ENCODE assay signal across 19 mouse cellular contexts in genomic region chr12:13810155-13810515, GRCm38 (mm10).
A peak's percentile ranks its signal among the peaks of the same experiment; 100 is the strongest.
DNase-seq lines count a peak whose midpoint lies in the region; ATAC-seq and TF ChIP-seq lines count a peak whose summit lies in the region.
"Had no signal": no experiment of that assay in that cellular context is flagged by ENCODE, and none has a peak within 500 bp of the region (broad histone marks: within the 10 kb centered on the region; RNA-seq: fewer than 3 reads in every experiment).

No protein-coding gene starts in this region.

- intact Hi-C loops in left cerebral cortex, postnatal 4 days (cut with DNase I) = no loop called here
- intact Hi-C loops in left cerebral cortex, postnatal 14 days (cut with DNase I) = no loop called here

- no peak overlapping the region for H3K4me2 ChIP-seq in forebrain, postnatal 0 days (ENCODE audit: low read depth)
- H3K4me2 ChIP-seq: heart, embryonic 12.5 days; hindbrain, embryonic 13.5 days; limb, embryonic 12.5 days; liver, embryonic 12.5 days; lung, embryonic 15.5 days; midbrain, embryonic 11.5 days had no signal

- no peak for TF ChIP-seq CTCF in forebrain, postnatal 0 days (IDR thresholded peaks at IDR 0.05; ENCODE audit: low read depth)

- WGBS in forebrain, postnatal 0 days = 19% methylated on average over 2 of the region's 2 CpGs
- WGBS in forebrain, embryonic 10.5 days = 83% methylated on average over 2 of the region's 2 CpGs

- no peak overlapping the region for H3K27ac ChIP-seq in forebrain, postnatal 0 days (ENCODE audit: low read depth, low read length)
- no peak overlapping the region for H3K27ac ChIP-seq in forebrain, embryonic 10.5 days
- H3K27ac ChIP-seq: gastrocnemius, adult 2 months; hindbrain, embryonic 13.5 days; left cerebral cortex, adult 2 months; limb, embryonic 12.5 days; liver, embryonic 12.5 days; lung, embryonic 15.5 days had no signal

- no peak for ATAC-seq in forebrain, postnatal 0 days
- ATAC-seq: liver, embryonic 12.5 days had no signal

- H3K36me3 ChIP-seq in forebrain, postnatal 0 days (ENCODE audit: insufficient read depth) = no peaks in the 10 kb centered on the region
- no peaks in the 10 kb centered on the region for H3K36me3 ChIP-seq in forebrain, embryonic 10.5 days (replicated peaks)
- H3K36me3 ChIP-seq: heart, embryonic 12.5 days; hindbrain, embryonic 13.5 days; limb, embryonic 12.5 days; liver, embryonic 12.5 days; lung, embryonic 15.5 days had no signal

- H3K4me3 ChIP-seq in forebrain, postnatal 0 days (ENCODE audit: low read depth, low read length) = no peak overlapping the region
- no peak overlapping the region for H3K4me3 ChIP-seq in forebrain, embryonic 10.5 days
- H3K4me3 ChIP-seq: erythroblast, embryonic 14.5 days; gastrocnemius, adult 2 months; heart, embryonic 12.5 days; hindbrain, embryonic 13.5 days; left cerebral cortex, adult 2 months; limb, embryonic 12.5 days; liver, embryonic 12.5 days; lung, embryonic 15.5 days had no signal

- no peaks in the 10 kb centered on the region for H3K9me3 ChIP-seq in forebrain, postnatal 0 days (ENCODE audit: low read length)
- no peaks in the 10 kb centered on the region for H3K9me3 ChIP-seq in forebrain, embryonic 10.5 days
- H3K9me3 ChIP-seq: heart, embryonic 12.5 days; hindbrain, embryonic 13.5 days; limb, embryonic 12.5 days; liver, embryonic 12.5 days; lung, embryonic 15.5 days had no signal

- peak; percentile 39 for DNase-seq in forebrain, postnatal 0 days
- no peak for DNase-seq in forebrain, embryonic 10.5 days (ENCODE audit: extremely low spot score, low spot score)
- peak; percentile 18 for DNase-seq in left cerebral cortex, postnatal 4 days
- DNase-seq in left cerebral cortex, postnatal 14 days (ENCODE audit: low spot score in 2 of 2) = no peak
- peak; percentile 12 for DNase-seq in layer of hippocampus, adult 9-11 months
- DNase-seq in telencephalon, adult 2 months (ENCODE audit: low read depth, low spot score) = peak; percentile 22
- DNase-seq in embryo, embryonic 9.5 days (ENCODE audit: extremely low spot score) = no peak
- DNase-seq: gastrocnemius, adult 2 months; heart, postnatal 14 days; retina, postnatal 1 day; thymus, adult 18-20 months had no signal

- no peak overlapping the region for H3K9ac ChIP-seq in forebrain, postnatal 0 days
- H3K9ac ChIP-seq: heart, embryonic 12.5 days; hindbrain, embryonic 13.5 days; limb, embryonic 12.5 days; liver, embryonic 12.5 days; lung, embryonic 15.5 days had no signal

- no peaks in the 10 kb centered on the region for H3K27me3 ChIP-seq in forebrain, postnatal 0 days (ENCODE audit: insufficient read depth, low read length)
- H3K27me3 ChIP-seq in forebrain, embryonic 10.5 days (ENCODE audit: poor library complexity, severe bottlenecking) = no peaks in the 10 kb centered on the region
- H3K27me3 ChIP-seq: heart, embryonic 12.5 days; hindbrain, embryonic 13.5 days; limb, embryonic 12.5 days; liver, embryonic 12.5 days; lung, embryonic 15.5 days had no signal

- H3K4me1 ChIP-seq in forebrain, postnatal 0 days (ENCODE audit: insufficient read depth) = no peaks in the 10 kb centered on the region
- no peaks in the 10 kb centered on the region for H3K4me1 ChIP-seq in forebrain, embryonic 10.5 days
- H3K4me1 ChIP-seq: hindbrain, embryonic 13.5 days; limb, embryonic 12.5 days; liver, embryonic 12.5 days; lung, embryonic 15.5 days had no signal

Comparison
In these comparisons a context has a peak if more than half of its experiments do, and no peak if none do; other contexts are left out.
1. DNase-seq: peak in forebrain, postnatal 0 days (single experiment), left cerebral cortex, postnatal 4 days (single experiment), layer of hippocampus, adult 9-11 months (single experiment) and telencephalon, adult 2 months (single experiment); none in forebrain, embryonic 10.5 days (single experiment), left cerebral cortex, postnatal 14 days (0 of 2) and embryo, embryonic 9.5 days (single experiment).